Mouse (Mus musculus) left cerebral cortex, adult 2 months (tissue): ENCODE results near the gene Lrrc4c. TPM values are rescaled to one million over a fixed set of nuclear protein-coding genes. Genes with fewer than 3 reads are reported as not detected.
A peak's percentile ranks its signal among the peaks of the same experiment; 100 is the strongest.

Source experiments
- DNase-seq, 2 experiments: peaks; one replicate each; pipeline ENCODE4 v3.0.0; 2021 to 2022; ENCODE audit warnings: low spot score in 2 of 2, mixed read lengths in 1 of 2; ENCODE audit errors: extremely low spot score in 1 of 2
- H3K27ac ChIP-seq: fragments of 200-600 bp; 2 replicates; pipeline ENCODE4 v1.8.1; 2022
- H3K4me3 ChIP-seq: fragments of 200-600 bp; 2 replicates; pipeline ENCODE4 v1.8.1; 2022
- CTCF ChIP-seq: fragments of 200-600 bp; IDR thresholded peaks from 2 replicates; pipeline ENCODE4 v1.8.1; 2022; ENCODE audit warnings: antibody characterized with exemption, mild to moderate bottlenecking, moderate library complexity
- intact Hi-C: fragments of 180-260 bp; cut with DNase I; formaldehyde crosslinking; loops from one replicate; pipeline ENCODE4 v1.15.1; 2025
- total RNA-seq, 2 experiments: library from RNA; stranded (reverse); gene quantifications; 2 replicates each; pipeline ENCODE4 v1.2.3; 2021

Lrrc4c gene
- total RNA-seq, 2 experiments from 2014 or later = 125 to 133 TPM

DNA sequence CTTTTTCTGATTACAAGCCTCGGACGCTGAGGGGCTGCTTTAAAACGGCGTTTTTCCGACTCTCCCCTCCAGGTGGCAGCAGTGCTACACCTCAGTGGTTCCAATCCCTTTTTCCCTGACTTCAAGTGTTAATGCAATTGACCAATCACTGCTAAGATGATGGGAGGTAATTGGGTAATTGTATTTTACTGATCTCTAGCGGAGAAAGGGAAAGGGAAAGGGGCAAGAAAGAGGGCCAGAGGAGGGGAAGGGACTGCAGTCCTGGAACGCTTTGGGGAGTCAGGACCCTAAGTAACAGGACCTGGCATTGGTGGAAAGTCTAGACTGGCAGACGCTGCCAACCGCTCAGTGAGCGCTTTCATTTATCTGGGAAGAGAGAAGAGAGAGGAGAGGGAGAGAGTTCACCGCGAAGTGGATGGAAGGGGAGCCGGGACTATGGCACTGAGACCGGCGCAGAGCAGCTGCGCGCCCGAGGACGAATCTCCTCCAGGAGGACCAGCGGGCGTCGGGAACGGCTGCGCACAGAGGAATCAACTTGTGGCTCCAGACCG, 1148.3 kb downstream of the Lrrc4c start:
- H3K27ac ChIP-seq = peak overlapping the region; percentile 98
- peak; percentile 91 to 94 for DNase-seq
- H3K4me3 ChIP-seq = peak overlapping the region; percentile 57
- TF ChIP-seq CTCF = peak; percentile 93
- intact Hi-C loops = loop anchor here (2.0 to 10.0 kb wide), 7 partner anchors 146 to 1921 kb away; no protein-coding TSS in a partner anchor

DNA sequence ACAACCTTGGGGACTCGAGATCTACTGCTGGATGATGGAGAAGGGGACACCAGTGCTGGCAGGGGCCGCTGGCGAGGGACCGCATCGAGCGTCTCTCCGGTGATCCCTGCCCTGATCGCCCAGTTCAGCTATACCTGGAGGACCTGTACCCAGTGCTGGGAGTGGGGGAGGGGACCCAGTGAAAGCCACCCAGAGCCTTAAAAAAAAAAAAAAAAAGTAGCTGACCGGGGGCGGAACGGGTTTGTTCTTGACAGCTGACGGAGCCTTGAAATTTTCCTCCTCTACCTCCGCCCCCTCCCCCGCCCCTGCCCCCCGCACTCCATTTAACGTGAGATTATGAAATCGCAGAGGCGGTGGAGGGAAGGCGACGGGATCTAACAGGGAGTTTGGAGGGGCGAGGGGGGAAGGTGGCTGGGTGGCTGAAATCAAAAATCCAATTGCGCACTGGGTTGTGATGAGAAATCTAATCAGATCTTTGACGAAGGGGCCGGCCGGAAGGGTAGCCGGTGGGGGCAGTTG, 1149.1 kb downstream of the Lrrc4c start:
- H3K27ac ChIP-seq = peak overlapping the region; percentile 98
- TF ChIP-seq CTCF = no peak
- peak; percentile 49 to 68 for DNase-seq
- intact Hi-C loops = loop anchor here (2.0 to 10.0 kb wide), 7 partner anchors 145 to 1920 kb away; no protein-coding TSS in a partner anchor
- H3K4me3 ChIP-seq = peak overlapping the region; percentile 57

DNA sequence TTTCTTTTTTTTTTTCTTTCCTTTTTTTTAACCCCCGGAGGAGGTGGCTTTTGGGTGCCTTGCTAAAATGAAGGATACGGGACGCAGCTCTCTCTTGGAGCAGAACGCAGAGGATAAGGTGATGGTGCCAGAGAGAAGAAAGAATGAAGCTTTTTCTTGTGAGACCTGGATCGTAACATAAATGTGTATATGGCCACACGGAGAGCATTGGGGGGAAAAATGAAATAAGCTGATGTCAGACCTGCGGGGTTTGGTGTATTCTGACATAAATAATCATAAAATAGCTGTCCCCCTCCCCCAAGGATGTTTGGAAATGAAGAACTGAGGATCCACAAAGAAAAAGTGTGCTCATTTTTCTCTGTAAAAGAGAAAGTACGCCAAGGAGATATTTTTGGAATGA, 1149.7 kb downstream of the Lrrc4c start:
- intact Hi-C loops = loop anchor here (2.0 to 10.0 kb wide), 7 partner anchors 145 to 1920 kb away; no protein-coding TSS in a partner anchor
- Histone ChIP-seq H3K27ac (peak overlapping the region; percentile 98), H3K4me3 (peak overlapping the region; percentile 57)
- TF ChIP-seq CTCF = no peak
- no peak for DNase-seq

DNA sequence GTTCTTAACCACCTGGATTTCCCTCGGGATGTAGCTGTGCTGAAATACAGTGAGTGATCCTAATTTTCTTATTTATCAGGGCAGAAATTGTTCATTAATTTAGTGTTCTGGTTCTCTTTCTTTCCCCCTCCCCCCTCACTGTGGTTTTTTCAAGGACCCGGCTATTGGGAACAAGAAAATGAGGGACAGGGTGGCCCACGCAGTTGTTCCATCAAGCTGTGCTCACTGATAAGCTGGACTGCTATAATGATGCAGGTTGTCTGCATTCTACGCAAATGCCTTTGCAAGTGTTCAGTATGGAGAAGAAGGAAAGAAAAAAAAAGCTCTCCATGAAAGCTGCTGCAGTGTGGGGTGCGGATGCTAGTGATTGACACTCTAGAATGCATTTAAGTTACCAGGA, 1150.4 kb downstream of the Lrrc4c start:
- Histone ChIP-seq H3K4me3 (peak overlapping the region; percentile 57), H3K27ac (peak overlapping the region; percentile 98)
- DNase-seq = peak in 1 of 2 experiments; percentile 52
- intact Hi-C loops = loop anchor here (5.0 to 10.0 kb wide), 4 partner anchors 144 to 1919 kb away; no protein-coding TSS in a partner anchor
- TF ChIP-seq CTCF = no peak

DNA sequence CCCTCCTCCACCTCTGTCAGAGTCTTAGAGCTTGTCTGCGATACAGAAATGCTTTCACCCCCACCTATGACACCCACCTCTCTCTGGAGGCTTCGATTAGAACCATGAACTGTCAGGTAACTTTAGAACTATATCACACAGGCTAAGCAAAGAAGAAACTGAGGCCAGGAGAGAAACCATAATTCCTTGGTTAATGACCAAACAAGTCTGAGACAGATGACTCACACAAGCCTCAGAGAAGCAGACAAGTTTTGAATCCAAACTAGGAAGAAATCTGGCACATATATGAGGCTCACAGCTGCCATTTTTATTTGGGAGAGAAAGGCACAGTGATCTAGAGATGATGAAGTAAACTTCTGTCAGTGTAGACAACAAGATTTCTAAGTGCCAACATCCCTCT, 1151.4 kb downstream of the Lrrc4c start:
- Histone ChIP-seq H3K4me3 (peak overlapping the region; percentile 57), H3K27ac (peak overlapping the region; percentile 98)
- intact Hi-C loops = loop anchor here (5.0 to 10.0 kb wide), 4 partner anchors 143 to 1918 kb away; no protein-coding TSS in a partner anchor
- no peak for TF ChIP-seq CTCF
- DNase-seq = no peak

DNA sequence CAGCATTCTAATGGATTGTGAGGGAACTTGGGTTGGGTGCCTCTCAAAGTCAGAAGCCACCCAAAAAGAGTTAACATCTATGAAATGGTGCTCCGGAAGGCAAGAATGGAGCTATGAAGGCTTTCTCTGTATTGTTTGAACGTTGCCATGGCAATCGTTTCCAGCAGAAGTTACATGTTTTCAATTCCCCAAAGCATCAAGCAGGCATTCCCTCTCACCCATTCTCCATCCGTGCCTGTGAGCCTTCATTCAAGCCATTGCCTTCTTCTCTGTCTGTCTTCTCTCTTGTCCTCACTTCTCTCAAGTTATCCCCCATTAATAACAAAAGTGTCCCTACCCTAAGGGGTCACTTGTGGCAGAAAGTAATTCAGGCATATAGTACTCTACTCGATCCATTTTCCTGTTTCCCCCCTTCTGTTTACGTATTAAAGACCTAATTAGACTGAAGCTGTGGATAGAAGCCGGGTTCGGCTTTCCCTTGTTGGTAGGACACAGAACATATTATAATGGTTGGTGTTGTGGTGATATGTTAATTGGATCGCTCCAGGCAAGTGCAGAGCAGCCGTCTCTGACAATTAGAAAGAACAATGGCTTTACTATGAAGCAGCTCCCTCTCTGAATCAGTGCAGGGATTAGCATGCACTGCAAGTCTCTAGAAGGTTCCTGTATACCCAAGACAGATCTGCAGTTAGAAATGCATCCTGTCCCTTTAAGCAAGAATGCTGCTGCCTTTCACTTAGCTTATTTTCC, 1160.4 kb downstream of the Lrrc4c start:
- no peak for TF ChIP-seq CTCF
- peak in 1 of 2 experiments; percentile 22 for DNase-seq
- intact Hi-C loops = no loop called here
- Histone ChIP-seq H3K4me3 (peak overlapping the region; percentile 28), H3K27ac (peak overlapping the region; percentile 79)

DNA sequence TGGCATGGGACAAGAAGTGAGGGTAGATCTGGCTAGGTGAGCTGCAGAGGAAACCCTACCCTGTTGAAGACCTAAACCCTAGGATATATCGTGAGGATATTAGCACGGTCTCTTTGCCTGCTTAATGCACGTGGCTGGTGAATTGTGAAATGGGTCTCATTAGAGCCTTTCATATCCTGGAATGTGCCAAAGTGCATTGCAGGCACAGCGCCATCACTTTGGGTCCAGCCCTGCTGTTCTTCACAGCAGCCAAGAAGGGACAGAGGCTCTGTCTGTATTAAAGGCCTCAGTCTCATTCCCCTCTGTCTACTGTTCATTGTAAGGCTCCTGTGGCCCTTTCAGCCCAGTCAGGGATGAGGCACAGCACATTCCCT, 1160.9 kb downstream of the Lrrc4c start:
- Histone ChIP-seq H3K4me3 (peak overlapping the region; percentile 28), H3K27ac (peak overlapping the region; percentile 79)
- no peak for TF ChIP-seq CTCF
- intact Hi-C loops = no loop called here
- DNase-seq = peak in 1 of 2 experiments; percentile 20

DNA sequence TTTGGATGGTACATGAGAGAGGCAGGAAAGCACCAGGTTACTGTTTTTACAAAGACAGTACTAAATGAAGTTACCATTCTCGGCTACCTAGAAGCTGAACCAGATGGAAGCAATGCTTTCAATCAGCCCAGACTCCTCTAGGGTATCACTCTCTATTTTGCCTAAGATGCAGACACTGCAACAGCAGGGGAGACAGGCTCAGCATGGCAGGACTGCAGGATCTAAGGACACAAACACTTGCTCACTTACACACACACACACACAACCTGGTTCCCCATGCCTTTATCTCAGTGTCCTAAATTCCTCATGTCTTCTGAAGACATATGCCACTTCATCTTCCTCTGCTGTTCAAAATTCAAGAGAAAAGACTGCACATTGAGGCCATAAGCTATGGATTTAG, 1167.0 kb downstream of the Lrrc4c start:
- no peak for DNase-seq
- intact Hi-C loops = no loop called here
- no peak for TF ChIP-seq CTCF
- Histone ChIP-seq H3K27ac (no peak overlapping the region), H3K4me3 (no peak overlapping the region)

DNA sequence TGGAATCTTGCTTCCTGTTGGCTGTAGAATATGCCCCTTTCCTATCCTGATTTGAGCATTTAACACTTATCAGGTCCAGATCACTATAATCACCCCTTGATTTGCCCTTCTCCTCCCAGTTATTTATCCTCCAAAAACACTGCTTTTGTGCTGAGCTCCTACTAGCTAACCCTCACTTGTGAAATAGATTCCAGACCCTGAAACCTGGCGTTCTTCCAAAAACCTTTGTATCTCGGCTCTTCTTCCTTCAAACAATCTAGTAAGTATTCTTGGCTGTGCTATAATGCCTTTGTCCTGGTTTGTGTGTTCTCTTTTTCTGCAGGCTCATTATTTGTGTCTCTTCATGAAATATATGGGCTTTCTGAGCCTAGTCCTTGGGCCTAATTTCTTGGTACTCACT, 1167.6 kb downstream of the Lrrc4c start:
- Histone ChIP-seq H3K27ac (no peak overlapping the region), H3K4me3 (no peak overlapping the region)
- TF ChIP-seq CTCF = no peak
- intact Hi-C loops = no loop called here
- no peak for DNase-seq

DNA sequence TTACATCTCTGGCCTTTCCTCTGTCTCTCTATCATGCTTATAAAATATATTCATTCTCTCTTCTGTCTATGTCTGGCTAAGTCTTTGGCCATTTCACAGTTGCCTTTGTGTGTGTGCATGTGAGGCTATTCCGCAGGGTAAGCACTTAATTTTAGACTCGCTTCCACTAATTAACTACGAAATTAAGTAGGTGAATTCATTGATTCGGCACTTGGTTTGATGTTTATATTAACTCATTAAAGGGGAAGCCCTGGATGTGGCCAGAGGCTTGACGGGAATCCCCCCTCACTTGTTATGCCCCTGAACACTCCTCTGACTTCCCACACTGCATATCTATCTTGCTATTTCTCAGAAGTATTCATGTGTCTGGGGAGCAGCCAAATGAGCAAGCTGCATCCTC, 1169.6 kb downstream of the Lrrc4c start:
- no peak overlapping the region for H3K4me3 ChIP-seq
- no peak overlapping the region for H3K27ac ChIP-seq
- DNase-seq = no peak
- intact Hi-C loops = no loop called here
- TF ChIP-seq CTCF = no peak

DNA sequence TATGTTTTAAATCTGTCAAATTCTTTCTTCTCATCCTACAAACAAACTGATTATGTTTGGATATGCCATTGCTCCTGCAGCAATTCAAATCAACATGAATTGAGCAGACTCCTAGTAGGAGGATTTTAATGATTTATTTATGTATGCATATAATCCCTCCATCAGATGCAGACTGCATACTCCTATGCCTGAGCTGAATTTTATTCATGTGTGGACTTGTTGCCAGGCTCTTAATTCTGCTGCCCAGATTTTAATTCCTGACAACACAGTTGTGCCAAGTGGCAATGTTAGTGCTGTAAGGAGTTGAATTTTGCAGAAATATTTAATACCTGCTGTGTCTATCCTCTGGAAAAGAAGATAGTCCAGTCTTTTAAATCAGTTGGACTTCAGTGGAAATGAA, 1179.1 kb downstream of the Lrrc4c start:
- Histone ChIP-seq H3K4me3 (no peak overlapping the region), H3K27ac (no peak overlapping the region)
- no peak for TF ChIP-seq CTCF
- DNase-seq = no peak
- intact Hi-C loops = no loop called here

DNA sequence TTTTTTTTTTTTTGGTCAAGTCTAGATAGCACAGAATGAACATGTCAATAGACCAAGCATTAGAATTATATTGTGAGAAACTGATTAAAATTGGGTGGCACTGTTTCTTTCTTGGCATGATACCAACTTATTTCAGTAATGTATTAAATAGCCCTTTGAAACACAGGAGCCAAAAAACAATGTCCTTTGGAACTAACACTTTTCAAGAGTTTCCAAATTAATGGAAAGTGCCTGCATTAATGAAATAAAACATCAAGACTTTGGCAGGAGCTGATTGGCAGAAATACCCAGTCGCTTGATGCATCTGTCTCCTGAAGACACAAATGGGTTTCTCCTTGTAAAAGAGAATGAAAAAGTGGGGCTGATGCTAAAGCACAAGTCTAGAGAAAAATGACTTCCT, 1184.5 kb downstream of the Lrrc4c start:
- no peak for DNase-seq
- intact Hi-C loops = no loop called here
- no peak for TF ChIP-seq CTCF

More for the DNA sequence above, 1184.5 kb downstream of the Lrrc4c start:
- no peak overlapping the region for H3K27ac ChIP-seq
- no peak overlapping the region for H3K4me3 ChIP-seq
